Mouse (Mus musculus) ES-Bruce4 (cell line): ENCODE results near the gene Cib4.

Source experiments
- CTCF ChIP-seq: IDR thresholded peaks from one replicate; pipeline ENCODE4 v1.8.1; 2011; ENCODE audit warnings: low read depth, low read length
- POLR2A ChIP-seq: IDR thresholded peaks from one replicate; pipeline ENCODE4 v1.8.1; 2011; ENCODE audit warnings: low read length; ENCODE audit not compliant: insufficient read depth

GRCm38 (mm10) chr5:30590231-30590630, 44.6 kb upstream of the Cib4 start:
- TF ChIP-seq CTCF = no peak
- no peak for TF ChIP-seq POLR2A
